Mouse (Mus musculus) kidney, embryonic 16.5 days (tissue): ENCODE measurements at regions not wholly inside any gene's neighbourhood (a gene's known extent, or its start where the extent isn't known, plus 50 kb on each side); places are given as distances from the start of the nearest gene placed in this dataset.

ENCODE experiments used
- ATAC-seq: fragments of 200-750 bp; cut with Nextera tagmentation; 2 replicates; pipeline ENCODE4 v1.8.0; 2017; ENCODE audit warnings: moderate TSS enrichment; ENCODE audit not compliant: low FRiP score, low TSS enrichment
- H3K27ac ChIP-seq: fragments of 300-500 bp; sonication (generic); 2 replicates; pipeline ENCODE4 v1.5.1; 2014; ENCODE audit warnings: low read length
- H3K27me3 ChIP-seq: fragments of 300-500 bp; sonication (generic); 2 replicates; pipeline ENCODE4 v1.6.1; 2014; ENCODE audit warnings: low read length, control low read depth, mixed read lengths; ENCODE audit not compliant: insufficient read depth
- H3K36me3 ChIP-seq: fragments of 300-500 bp; sonication (generic); 2 replicates; pipeline ENCODE4 v1.6.1; 2014; ENCODE audit warnings: low read length, control low read depth, mixed read lengths; ENCODE audit not compliant: insufficient read depth
- H3K4me1 ChIP-seq: fragments of 300-500 bp; sonication (generic); 2 replicates; pipeline ENCODE4 v1.6.1; 2014; ENCODE audit warnings: low read length, control low read depth, mixed read lengths; ENCODE audit not compliant: insufficient read depth
- H3K4me2 ChIP-seq: fragments of 300-500 bp; sonication (generic); replicated peaks from 2 replicates; pipeline ENCODE4 v1.6.1; 2014; ENCODE audit warnings: low read depth, low read length
- H3K4me3 ChIP-seq: fragments of 300-500 bp; sonication (generic); 2 replicates; pipeline ENCODE4 v1.5.1; 2014; ENCODE audit warnings: mild to moderate bottlenecking, low read length
- H3K9ac ChIP-seq: fragments of 300-500 bp; sonication (generic); replicated peaks from 2 replicates; pipeline ENCODE4 v1.6.1; 2014; ENCODE audit warnings: low read length
- H3K9me3 ChIP-seq: fragments of 300-500 bp; sonication (generic); 2 replicates; pipeline ENCODE4 v1.6.1; 2016; ENCODE audit warnings: low read length, control low read depth
- WGBS: fragments of 180-500 bp; shearing (Covaris S2); extraction: QIAGEN DNeasy Blood & Tissue Kit; methylation state at CpG from one replicate; pipeline ENCODE4 v1.1.7; 2014; 5-methylcytosine and 5-hydroxymethylcytosine counted together

- no peak for ATAC-seq
- Histone ChIP-seq H3K9ac (no peak overlapping the region), H3K27me3 (peaks cover 11% of the 10 kb centered on the region; the same call in 1 of the 2 replicates), H3K4me2 (no peak overlapping the region), H3K4me1 (no peaks in the 10 kb centered on the region), H3K36me3 (no peaks in the 10 kb centered on the region), H3K4me3 (no peak overlapping the region), H3K27ac (no peak overlapping the region), H3K9me3 (no peaks in the 10 kb centered on the region)
- WGBS = 91% methylated on average over 5 of the region's 5 CpGs
Measured at GRCm38 (mm10) chrX:13360436-13360835, 79.7 kb downstream of the Ddx3x start.

- H3K4me3 ChIP-seq = no peak overlapping the region
- H3K4me2 ChIP-seq = no peak overlapping the region
- H3K27me3 ChIP-seq = peaks cover 10% of the 10 kb centered on the region; the same call in 1 of the 2 replicates
- WGBS = 81% methylated on average over 4 of the region's 4 CpGs
- H3K36me3 ChIP-seq = no peaks in the 10 kb centered on the region
- ATAC-seq = no peak
- H3K4me1 ChIP-seq = no peaks in the 10 kb centered on the region
- H3K9ac ChIP-seq = no peak overlapping the region
- no peak overlapping the region for H3K27ac ChIP-seq
- no peaks in the 10 kb centered on the region for H3K9me3 ChIP-seq
Measured at GRCm38 (mm10) chrX:13370319-13370718, 89.5 kb downstream of the Ddx3x start.

- H3K27ac ChIP-seq = no peak overlapping the region
- H3K4me1 ChIP-seq = no peaks in the 10 kb centered on the region
- no peak overlapping the region for H3K4me3 ChIP-seq
- H3K4me2 ChIP-seq = no peak overlapping the region
- H3K36me3 ChIP-seq = no peaks in the 10 kb centered on the region
- no peak for ATAC-seq
- peaks cover 10% of the 10 kb centered on the region; the same call in 1 of the 2 replicates for H3K27me3 ChIP-seq
- 74% methylated on average over 4 of the region's 4 CpGs for WGBS
- H3K9me3 ChIP-seq = no peaks in the 10 kb centered on the region
- H3K9ac ChIP-seq = no peak overlapping the region
Measured at GRCm38 (mm10) chrX:13372752-13373151, 92.0 kb downstream of the Ddx3x start.

GRCm38 (mm10) chrX:13386354-13386753, 79.6 kb upstream of the Nyx start:
- Histone ChIP-seq H3K27me3 (0 out of 2 replicates have a peak, but pooled peaks cover 4% of the 10 kb centered on the region), H3K4me3 (no peak overlapping the region), H3K27ac (no peak overlapping the region), H3K36me3 (no peaks in the 10 kb centered on the region), H3K4me1 (no peaks in the 10 kb centered on the region), H3K9ac (no peak overlapping the region), H3K4me2 (no peak overlapping the region), H3K9me3 (no peaks in the 10 kb centered on the region)
- ATAC-seq = no peak
- 82% methylated on average over 9 of the region's 9 CpGs for WGBS

- H3K27ac ChIP-seq = no peak overlapping the region
- H3K9me3 ChIP-seq = no peaks in the 10 kb centered on the region
- peaks cover 7% of the 10 kb centered on the region; the same call in 1 of the 2 replicates for H3K27me3 ChIP-seq
- H3K4me1 ChIP-seq = no peaks in the 10 kb centered on the region
- ATAC-seq = no peak
- no peak overlapping the region for H3K9ac ChIP-seq
- H3K4me2 ChIP-seq = no peak overlapping the region
- no peaks in the 10 kb centered on the region for H3K36me3 ChIP-seq
- no peak overlapping the region for H3K4me3 ChIP-seq
Measured at GRCm38 (mm10) chrX:13398466-13398865, 67.4 kb upstream of the Nyx start.

GRCm38 (mm10) chrX:13412726-13413125, 53.2 kb upstream of the Nyx start:
- H3K27ac ChIP-seq = no peak overlapping the region
- H3K9me3 ChIP-seq = no peaks in the 10 kb centered on the region
- WGBS = 61% methylated on average over 2 of the region's 2 CpGs
- no peak for ATAC-seq
- H3K4me2 ChIP-seq = no peak overlapping the region
- no peaks in the 10 kb centered on the region for H3K36me3 ChIP-seq
- no peaks in the 10 kb centered on the region for H3K4me1 ChIP-seq
- H3K4me3 ChIP-seq = no peak overlapping the region
- peaks cover 22% of the 10 kb centered on the region; the same call in 1 of the 2 replicates for H3K27me3 ChIP-seq
- H3K9ac ChIP-seq = no peak overlapping the region

- WGBS = 57% methylated on average over 3 of the region's 3 CpGs
- H3K9me3 ChIP-seq = no peaks in the 10 kb centered on the region
- no peak overlapping the region for H3K4me3 ChIP-seq
- no peaks in the 10 kb centered on the region for H3K4me1 ChIP-seq
- H3K27ac ChIP-seq = no peak overlapping the region
- no peak overlapping the region for H3K9ac ChIP-seq
- no peak for ATAC-seq
- H3K27me3 ChIP-seq = peaks cover 20% of the 10 kb centered on the region; the same call in 1 of the 2 replicates
- H3K4me2 ChIP-seq = no peak overlapping the region
- H3K36me3 ChIP-seq = no peaks in the 10 kb centered on the region
Measured at GRCm38 (mm10) chrX:13413135-13413534, 52.8 kb upstream of the Nyx start.
